Mouse (Mus musculus) ES-Bruce4 (cell line): ENCODE results near the gene Senp8. TPM values are rescaled to one million over a fixed set of nuclear protein-coding genes. Genes with fewer than 3 reads are reported as not detected.

Source experiments
- H3K27ac ChIP-seq: 2 replicates; pipeline ENCODE4 v1.5.1; 2012; ENCODE audit warnings: low read length, inconsistent platforms; ENCODE audit not compliant: insufficient read depth
- H3K27me3 ChIP-seq: 2 replicates; pipeline ENCODE4 v1.6.1; 2012; ENCODE audit warnings: mild to moderate bottlenecking, low read length, inconsistent platforms; ENCODE audit not compliant: control insufficient read depth, poor library complexity, insufficient read depth, severe bottlenecking
- H3K36me3 ChIP-seq: 2 replicates; pipeline ENCODE4 v1.6.1; 2012; ENCODE audit warnings: inconsistent platforms, mild to moderate bottlenecking, low read length, moderate library complexity; ENCODE audit not compliant: control insufficient read depth, poor library complexity, insufficient read depth, severe bottlenecking
- H3K4me1 ChIP-seq: one replicate; pipeline ENCODE4 v1.8.1; 2011; ENCODE audit warnings: low read length; ENCODE audit not compliant: control insufficient read depth, insufficient read depth
- H3K4me3 ChIP-seq: 2 replicates; pipeline ENCODE4 v1.5.1; 2011; ENCODE audit warnings: low read depth, mild to moderate bottlenecking, low read length
- H3K9ac ChIP-seq: 2 replicates; pipeline ENCODE4 v1.6.1; 2012; ENCODE audit warnings: low read depth, mild to moderate bottlenecking, inconsistent platforms; ENCODE audit not compliant: poor library complexity, severe bottlenecking
- H3K9me3 ChIP-seq: replicated peaks from 2 replicates; pipeline ENCODE4 v1.6.1; 2012; ENCODE audit warnings: mild to moderate bottlenecking, low read length, inconsistent platforms; ENCODE audit not compliant: control insufficient read depth, poor library complexity, insufficient read depth, severe bottlenecking
- CTCF ChIP-seq: IDR thresholded peaks from one replicate; pipeline ENCODE4 v1.8.1; 2011; ENCODE audit warnings: low read depth, low read length
- EP300 ChIP-seq: IDR thresholded peaks from 2 replicates; pipeline ENCODE4 v1.6.1; 2011; ENCODE audit warnings: low read depth, low read length; ENCODE audit not compliant: insufficient read depth
- POLR2A ChIP-seq: IDR thresholded peaks from one replicate; pipeline ENCODE4 v1.8.1; 2011; ENCODE audit warnings: low read length; ENCODE audit not compliant: insufficient read depth
- polyA plus RNA-seq: library from polyadenylated mRNA; stranded (reverse); fragments of >200 nt; gene quantifications from 2 replicates; pipeline ENCODE4 v1.2.4, GENCODE M21; 2011; ENCODE audit warnings: low read depth; ENCODE audit not compliant: missing spikeins, insufficient read depth, insufficient read length

Senp8 gene
- polyA plus RNA-seq, 1 experiment, result 21.2 TPM

DNA sequence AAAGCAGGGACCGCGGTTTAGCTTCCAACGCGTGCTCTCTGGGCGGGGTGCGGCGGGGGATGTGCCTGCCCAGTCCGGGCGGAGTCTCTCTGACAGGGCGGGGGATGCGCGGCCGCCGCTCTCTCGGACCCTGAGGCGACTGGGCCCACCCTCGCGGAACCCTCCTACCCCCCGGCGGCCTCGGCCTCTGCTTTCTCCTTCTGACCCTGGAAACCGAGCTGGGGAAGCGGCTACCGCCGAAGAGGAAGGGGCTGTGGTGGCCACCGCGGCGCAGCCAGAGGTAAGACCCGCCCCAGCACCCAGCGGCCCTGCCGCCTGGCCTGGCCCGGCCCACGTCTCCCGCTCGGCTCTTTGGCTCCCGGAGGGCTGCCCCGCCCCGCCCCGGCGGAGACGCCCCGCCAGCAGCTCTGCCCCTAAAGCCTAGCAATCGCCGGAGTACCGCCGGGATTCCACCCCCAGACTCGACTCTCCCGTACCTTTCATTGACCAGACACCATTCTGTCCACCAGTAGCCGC lies 614 bp upstream of the Senp8 start:
- Histone ChIP-seq H3K9ac (peak overlapping the region; percentile 82), H3K27me3 (no peaks in the 10 kb centered on the region), H3K4me3 (peak overlapping the region; percentile 93), H3K9me3 (no peaks in the 10 kb centered on the region), H3K4me1 (peaks cover 2% of the 10 kb centered on the region), H3K27ac (no peak overlapping the region), H3K36me3 (no peaks in the 10 kb centered on the region)
- TF ChIP-seq CTCF, result no peak
- no peak for TF ChIP-seq EP300
- TF ChIP-seq POLR2A, result no peak

GRCm38 (mm10) chr9:59749581-59750265 lies 787 bp downstream of the Senp8 start:
- Histone ChIP-seq H3K36me3 (no peaks in the 10 kb centered on the region), H3K4me3 (peak overlapping the region; percentile 98), H3K4me1 (peaks cover 2% of the 10 kb centered on the region), H3K9ac (peak overlapping the region; percentile 79), H3K9me3 (no peaks in the 10 kb centered on the region), H3K27ac (peak overlapping the region; percentile 64), H3K27me3 (no peaks in the 10 kb centered on the region)
- TF ChIP-seq EP300, result no peak
- TF ChIP-seq POLR2A, result no peak
- no peak for TF ChIP-seq CTCF

GRCm38 (mm10) chr9:59748969-59749368 lies 1.5 kb downstream of the Senp8 start:
- H3K4me1 ChIP-seq, result peaks cover 2% of the 10 kb centered on the region
- peak overlapping the region; percentile 25; the same call in 1 of the 2 replicates for H3K27ac ChIP-seq
- TF ChIP-seq CTCF (no peak), EP300 (no peak), POLR2A (no peak)
- no peaks in the 10 kb centered on the region for H3K9me3 ChIP-seq
- no peaks in the 10 kb centered on the region for H3K36me3 ChIP-seq
- H3K4me3 ChIP-seq, result peak overlapping the region; percentile 32; the same call in 1 of the 2 replicates
- H3K9ac ChIP-seq, result peak overlapping the region; percentile 79
- H3K27me3 ChIP-seq, result no peaks in the 10 kb centered on the region

DNA sequence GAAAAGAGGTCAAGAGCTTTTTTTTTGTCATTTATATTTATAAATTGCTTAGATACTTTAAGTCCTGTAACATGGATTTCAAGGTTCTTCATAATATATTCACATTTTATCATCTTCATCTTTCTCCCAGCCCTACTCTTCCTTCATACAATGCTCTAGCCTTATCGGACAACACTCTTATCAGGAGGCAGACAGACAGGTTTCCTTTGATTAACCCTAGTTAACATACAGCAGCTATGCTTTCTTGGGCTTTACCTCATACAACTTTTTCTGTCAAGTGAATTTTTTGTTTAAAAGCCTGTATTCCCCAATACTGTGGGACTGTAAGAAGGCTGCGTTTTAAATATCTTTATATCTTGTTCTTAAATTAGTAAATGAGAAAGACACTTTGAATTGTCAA lies 2.1 kb downstream of the Senp8 start:
- no peak overlapping the region for H3K4me3 ChIP-seq
- TF ChIP-seq POLR2A (no peak), CTCF (no peak), EP300 (no peak)
- H3K4me1 ChIP-seq, result peaks cover 2% of the 10 kb centered on the region
- no peaks in the 10 kb centered on the region for H3K27me3 ChIP-seq
- no peaks in the 10 kb centered on the region for H3K36me3 ChIP-seq
- no peak overlapping the region for H3K27ac ChIP-seq
- H3K9me3 ChIP-seq, result no peaks in the 10 kb centered on the region
- peak overlapping the region; percentile 79; the same call in 1 of the 2 replicates for H3K9ac ChIP-seq

DNA sequence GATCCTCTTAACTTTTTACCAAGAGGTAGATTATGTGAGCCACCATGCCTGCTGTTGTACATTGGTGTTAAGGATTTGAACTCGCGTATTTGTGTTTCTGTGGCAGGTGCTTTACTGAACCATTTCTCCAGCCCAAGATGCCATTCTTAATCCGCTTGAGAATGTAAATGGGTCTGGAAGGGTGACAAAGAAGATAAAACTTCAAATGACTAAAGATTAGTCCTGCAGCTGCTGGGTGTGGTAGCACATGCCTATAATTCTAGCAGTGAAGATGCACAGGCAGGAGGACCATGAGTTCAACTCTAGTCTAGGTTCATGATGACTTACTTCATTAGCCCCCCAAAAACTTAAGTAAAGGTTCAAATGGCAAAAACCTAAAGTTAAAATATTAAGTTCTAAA lies 6.6 kb downstream of the Senp8 start:
- no peaks in the 10 kb centered on the region for H3K9me3 ChIP-seq
- peaks cover 1% of the 10 kb centered on the region for H3K4me1 ChIP-seq
- H3K4me3 ChIP-seq, result no peak overlapping the region
- H3K9ac ChIP-seq, result no peak overlapping the region
- no peaks in the 10 kb centered on the region for H3K36me3 ChIP-seq
- TF ChIP-seq CTCF (no peak), EP300 (no peak), POLR2A (no peak)
- no peak overlapping the region for H3K27ac ChIP-seq
- no peaks in the 10 kb centered on the region for H3K27me3 ChIP-seq

DNA sequence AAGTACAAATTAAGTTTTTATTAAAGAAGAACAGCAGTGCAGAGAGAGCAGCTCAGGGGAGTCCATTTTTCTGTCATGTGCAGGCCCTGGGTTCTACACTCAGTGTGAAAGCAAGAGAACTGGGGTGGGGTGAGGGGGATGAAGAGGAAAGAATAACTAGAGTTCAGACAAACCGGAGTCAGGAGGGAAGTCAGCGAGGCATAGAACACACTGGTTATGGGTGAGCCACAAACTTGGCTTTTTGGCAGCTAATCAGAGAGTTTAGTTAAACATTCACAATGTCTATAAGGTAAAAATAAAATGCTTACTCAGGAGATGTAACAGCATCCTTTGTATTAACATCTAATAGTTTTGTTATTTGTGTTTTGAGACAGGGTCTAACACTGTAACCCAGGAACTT lies 9.9 kb downstream of the Senp8 start:
- Histone ChIP-seq H3K4me3 (no peak overlapping the region), H3K36me3 (peaks cover 2% of the 10 kb centered on the region; the same call in 1 of the 2 replicates), H3K4me1 (no peaks in the 10 kb centered on the region), H3K27me3 (no peaks in the 10 kb centered on the region), H3K9me3 (no peaks in the 10 kb centered on the region), H3K27ac (no peak overlapping the region), H3K9ac (no peak overlapping the region)
- TF ChIP-seq CTCF, result no peak
- TF ChIP-seq EP300, result no peak
- TF ChIP-seq POLR2A, result no peak
